Mouse (Mus musculus) kidney, adult 8-10 months (tissue): ENCODE data around the gene Aftph.
"Not testable (repeated sequence)": the region's sequence is repeated elsewhere in the genome, so short reads cannot be mapped to it uniquely, and the experiment has no call there.

Source experiments
- DNase-seq, 2 experiments: peaks; one replicate each; pipeline ENCODE4 v3.0.0; 2022

The Aftph gene

GRCm38 (mm10) chr11:20741201-20742100 is at the start of gene Aftph:
TSS of gene Aftph (minus strand) at chr11:20741589.
- DNase-seq = peak; percentile 97 to 98

GRCm38 (mm10) chr11:20789015-20789414 is 47.6 kb upstream of the Aftph start:
- no peak for DNase-seq

GRCm38 (mm10) chr11:20788070-20788469 is 46.7 kb upstream of the Aftph start:
- DNase-seq = no peak

GRCm38 (mm10) chr11:20786191-20786590 is 44.8 kb upstream of the Aftph start:
- DNase-seq = no peak

- no peak for DNase-seq
Measured at GRCm38 (mm10) chr11:20785186-20785585, 43.8 kb upstream of the Aftph start.

- no peak for DNase-seq
Measured at GRCm38 (mm10) chr11:20784776-20785175, 43.4 kb upstream of the Aftph start.

- no peak for DNase-seq
Measured at GRCm38 (mm10) chr11:20783467-20783866, 42.1 kb upstream of the Aftph start.

- DNase-seq = no peak
Measured at GRCm38 (mm10) chr11:20782620-20783019, 41.2 kb upstream of the Aftph start.

- DNase-seq = no peak
Measured at GRCm38 (mm10) chr11:20780312-20780711, 38.9 kb upstream of the Aftph start.

- DNase-seq = no peak
Measured at GRCm38 (mm10) chr11:20778861-20779563, 37.6 kb upstream of the Aftph start.

- DNase-seq = no peak
Measured at GRCm38 (mm10) chr11:20778298-20778697, 36.9 kb upstream of the Aftph start.

- DNase-seq = no peak
Measured at GRCm38 (mm10) chr11:20776668-20777067, 35.3 kb upstream of the Aftph start.

GRCm38 (mm10) chr11:20772642-20773041 is 31.3 kb upstream of the Aftph start:
- DNase-seq = no peak

GRCm38 (mm10) chr11:20771827-20772226 is 30.4 kb upstream of the Aftph start:
- not testable (repeated sequence) for DNase-seq

- not testable (repeated sequence) for DNase-seq
Measured at GRCm38 (mm10) chr11:20761984-20762383, 20.6 kb upstream of the Aftph start.

GRCm38 (mm10) chr11:20750573-20750972 is 9.2 kb upstream of the Aftph start:
- no peak for DNase-seq

GRCm38 (mm10) chr11:20743353-20743752 is 2.0 kb upstream of the Aftph start:
- no peak for DNase-seq

GRCm38 (mm10) chr11:20742361-20742897 is 1.0 kb upstream of the Aftph start:
- DNase-seq = peak; percentile 68 to 77

GRCm38 (mm10) chr11:20740481-20741200 is 748 bp downstream of the Aftph start:
- DNase-seq = peak; percentile 33 to 51

GRCm38 (mm10) chr11:20734066-20734465 is 7.3 kb downstream of the Aftph start:
- no peak for DNase-seq

GRCm38 (mm10) chr11:20733486-20734030 is 7.8 kb downstream of the Aftph start:
- no peak for DNase-seq

GRCm38 (mm10) chr11:20729403-20729802 is 12.0 kb downstream of the Aftph start:
- DNase-seq = no peak

GRCm38 (mm10) chr11:20728044-20728443 is 13.3 kb downstream of the Aftph start:
- no peak for DNase-seq
